Mouse (Mus musculus) embryonic stem cell, embryonic (primary cell): ENCODE results near the gene Dera.

ENCODE experiments used
- CTCF ChIA-PET, 4 experiments: fragments of 300-600 bp in 2 of 4; fragments of 350-600 bp in 2 of 4; sonication (Branson Sonifier 250); formaldehyde crosslinking; loops; one replicate each; lab custom pipeline; 2022; ENCODE audit warnings: inconsistent platforms in 2 of 4; lab: Charles Lee
- POLR2A ChIA-PET, 4 experiments: fragments of 300-600 bp in 2 of 4; fragments of 350-600 bp in 2 of 4; sonication (Branson Sonifier 250); formaldehyde crosslinking; loops; one replicate each; lab custom pipeline; 2022; ENCODE audit warnings: antibody characterized with exemption in 4 of 4, inconsistent platforms in 1 of 4; lab: Charles Lee

Gene Dera

GRCm38 (mm10) chr6:137824046-137825021 is 70.0 kb downstream of the Dera start:
- CTCF ChIA-PET, result interaction anchor here in 1 of 4 experiments (0.6 kb wide), 1 partner anchor 825 kb away, joined by 3 read pairs; no protein-coding TSS in a partner anchor
- POLR2A ChIA-PET, result interaction anchor here in 1 of 4 experiments (0.7 to 1.2 kb wide), 2 partner anchors 21 to 361 kb away, joined by 3 read pairs; no protein-coding TSS in a partner anchor

DNA sequence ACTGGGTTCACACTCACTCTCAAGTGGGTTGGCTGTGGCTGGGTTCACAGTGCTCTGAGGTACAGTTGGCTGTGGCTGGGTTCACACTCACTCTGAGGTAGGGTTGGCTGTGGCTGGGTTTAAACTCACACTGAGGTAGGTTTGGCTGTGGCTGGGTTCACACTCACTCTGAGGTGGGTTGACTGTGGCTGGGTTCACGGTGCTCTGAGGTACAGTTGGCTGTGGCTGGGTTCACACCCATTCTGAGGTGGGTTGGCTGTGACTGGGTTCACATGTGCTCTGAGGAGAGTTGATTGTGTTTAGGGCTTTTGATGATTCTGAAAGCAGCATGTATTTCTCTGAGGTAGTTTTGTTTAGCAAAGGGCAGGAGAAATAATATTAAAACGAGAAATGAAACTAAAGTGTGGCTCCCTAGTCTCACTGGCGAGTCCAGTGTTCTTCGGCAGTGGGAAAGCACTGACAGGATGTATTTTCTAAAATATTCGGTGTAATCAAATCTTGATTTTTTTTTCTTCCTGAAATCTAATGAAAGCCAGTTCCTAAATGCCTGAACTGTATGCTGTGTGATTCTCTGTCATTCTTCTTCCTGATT is 70.8 kb downstream of the Dera start:
- ChIA-PET POLR2A (no interaction called here), CTCF (no interaction called here)

- ChIA-PET CTCF (no interaction called here), POLR2A (no interaction called here)
Measured at GRCm38 (mm10) chr6:137829056-137829776, 74.9 kb downstream of the Dera start.

DNA sequence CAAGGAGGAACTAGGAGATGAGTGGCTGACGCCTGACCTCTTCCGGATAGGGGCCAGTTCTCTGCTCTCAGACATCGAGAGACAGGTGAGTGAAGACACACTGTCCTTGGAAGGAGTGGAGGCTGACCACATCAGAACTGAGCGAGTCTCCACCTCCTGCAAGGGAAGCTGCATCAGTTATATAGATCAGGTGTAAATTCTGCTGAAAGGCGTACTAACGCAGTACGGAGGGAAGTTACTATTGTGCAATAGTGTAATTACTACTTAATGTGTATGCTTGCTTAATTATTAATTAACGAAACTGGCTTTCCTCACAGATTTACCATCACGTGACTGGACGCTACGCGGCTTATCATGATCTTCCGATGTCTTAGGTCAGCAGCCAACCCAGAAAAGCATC is 82.5 kb downstream of the Dera start:
- POLR2A ChIA-PET, result no interaction called here
- CTCF ChIA-PET, result no interaction called here

DNA sequence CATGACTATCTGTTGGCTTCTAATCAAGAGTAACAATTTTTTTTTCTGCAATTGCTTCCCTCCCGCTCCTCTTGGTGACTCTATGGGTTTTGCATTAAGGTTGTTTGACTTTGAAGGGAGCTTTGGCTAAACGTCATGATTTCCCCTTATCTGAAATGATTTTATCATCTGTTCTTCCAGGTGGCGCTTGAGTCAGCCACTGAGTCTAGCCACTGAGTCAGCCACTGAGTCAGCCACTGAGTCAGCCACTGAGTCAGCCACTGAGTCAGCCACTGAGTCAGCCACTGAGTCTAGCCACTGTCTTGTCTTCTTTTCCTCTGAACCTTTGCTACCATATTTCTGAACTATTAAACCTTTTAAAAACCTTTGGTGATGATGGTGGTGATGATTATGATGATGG is 89.0 kb downstream of the Dera start:
- CTCF ChIA-PET, result no interaction called here
- POLR2A ChIA-PET, result interaction anchor here in 1 of 4 experiments (0.6 kb wide), 1 partner anchor 58 kb away, joined by 3 read pairs; no protein-coding TSS in a partner anchor

DNA sequence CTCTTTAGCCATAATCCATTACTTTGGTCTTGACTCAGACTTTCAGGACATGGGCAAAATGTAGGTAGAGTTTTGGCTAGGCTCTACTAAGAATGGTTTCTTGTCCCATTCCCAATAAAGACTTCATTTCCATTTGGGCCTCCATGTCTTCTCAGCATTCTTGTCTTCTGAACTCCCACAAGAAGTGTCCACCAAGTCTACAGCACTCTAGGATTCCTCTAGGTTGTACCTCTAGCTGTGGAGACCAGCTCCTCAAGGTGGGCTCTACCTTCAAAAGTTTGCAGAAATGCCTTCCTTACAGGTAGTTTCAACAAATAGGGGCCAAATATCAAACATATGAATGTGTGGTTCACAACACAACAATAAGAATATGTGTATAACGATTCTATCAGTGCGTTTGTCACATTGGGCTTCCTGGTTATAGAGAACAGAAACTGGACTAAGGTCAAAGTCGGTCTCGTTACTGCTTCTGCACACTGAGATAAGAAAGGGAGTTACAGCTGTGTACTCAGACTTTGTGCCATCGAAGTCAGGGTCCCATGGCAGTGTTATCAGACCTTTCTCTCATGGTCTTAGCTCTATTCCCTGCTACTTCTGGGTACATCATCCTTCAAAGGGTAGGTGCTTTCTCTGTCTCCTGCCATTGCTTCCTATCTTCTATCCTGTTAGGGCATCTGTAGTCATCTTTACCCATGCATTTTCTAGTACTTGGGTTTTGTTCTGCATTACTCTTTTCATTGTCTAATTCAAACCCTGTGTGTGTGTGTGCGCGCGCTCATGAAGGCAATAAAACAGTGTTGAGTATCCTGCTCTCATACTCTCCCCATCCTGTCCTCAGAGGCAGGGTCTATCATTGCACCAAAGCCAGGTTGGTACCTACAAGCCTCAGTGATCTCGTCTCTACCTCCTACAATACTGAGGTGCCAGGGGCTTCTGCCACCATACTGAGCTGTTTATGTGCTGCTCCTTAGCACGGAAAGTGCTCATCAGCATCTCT is 103.2 kb downstream of the Dera start:
- POLR2A ChIA-PET, result no interaction called here
- CTCF ChIA-PET, result no interaction called here

DNA sequence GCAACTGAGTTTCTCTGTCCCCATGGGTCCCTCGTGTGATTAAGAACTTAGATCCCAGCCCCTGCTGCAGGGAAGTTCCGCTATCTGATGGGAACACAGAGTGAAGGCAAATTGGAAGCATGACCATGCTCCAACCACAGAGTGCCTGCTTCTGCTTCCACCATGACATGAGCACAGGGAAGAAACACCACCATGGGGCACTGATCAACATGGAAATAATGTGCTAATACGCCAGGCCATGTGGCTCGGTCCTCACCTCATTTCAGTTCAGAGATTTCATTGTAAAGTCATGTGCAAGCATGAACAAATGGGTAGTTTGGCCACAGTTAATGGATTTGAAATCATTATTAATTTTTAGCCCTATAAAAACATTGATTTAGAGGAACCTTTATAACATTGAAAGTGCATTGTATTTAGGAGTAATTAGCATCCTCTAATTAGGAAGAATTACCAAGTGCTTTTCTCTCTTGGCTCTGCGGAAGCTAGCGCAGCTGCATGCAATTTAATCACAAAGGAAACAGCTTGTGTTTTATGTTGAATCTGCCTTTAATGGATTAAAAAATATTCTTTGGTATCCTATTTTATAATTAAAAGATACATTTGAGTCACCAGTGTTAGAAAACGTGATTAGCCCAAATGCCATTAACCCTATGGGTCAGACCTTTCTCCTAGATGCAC is 115.7 kb downstream of the Dera start:
- POLR2A ChIA-PET, result no interaction called here

DNA sequence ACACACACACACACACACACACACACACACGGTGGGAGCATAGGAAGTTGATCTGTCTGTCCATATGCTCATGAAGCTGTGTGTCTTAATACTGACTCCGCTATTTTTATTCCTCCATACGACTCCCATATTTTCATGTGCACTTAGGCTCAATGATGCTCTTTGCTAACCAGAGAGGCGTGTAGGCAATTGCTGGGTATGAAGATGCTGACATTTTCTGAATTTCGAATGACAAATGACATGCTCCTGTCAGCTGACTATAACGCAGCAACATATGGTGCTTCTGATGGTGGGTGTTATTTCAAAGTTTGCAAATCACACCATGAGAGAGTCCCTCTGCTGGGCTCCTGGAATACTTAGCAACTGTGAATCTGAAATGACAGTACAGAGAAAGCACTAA is 116.3 kb downstream of the Dera start:
- ChIA-PET CTCF (no interaction called here), POLR2A (interaction anchor here in 1 of 4 experiments (0.6 kb wide), 1 partner anchor 180 kb away, joined by 4 read pairs; no protein-coding TSS in a partner anchor)

More for the DNA sequence above, 115.7 kb downstream of the Dera start:
- CTCF ChIA-PET, result no interaction called here

- CTCF ChIA-PET, result interaction anchor here (0.6 to 1.4 kb wide), 8 partner anchors 8 to 1767 kb away, joined by 3 to 5 read pairs (median 3); no protein-coding TSS in a partner anchor
- POLR2A ChIA-PET, result no interaction called here
Measured at GRCm38 (mm10) chr6:137872055-137872735, 117.8 kb downstream of the Dera start.

GRCm38 (mm10) chr6:137874471-137875244 is 120.3 kb downstream of the Dera start:
- ChIA-PET POLR2A (interaction anchor here in 1 of 4 experiments (0.6 kb wide), 1 partner anchor 142 kb away, joined by 3 read pairs; no protein-coding TSS in a partner anchor), CTCF (no interaction called here)

GRCm38 (mm10) chr6:137885644-137886043 is 131.3 kb downstream of the Dera start:
- POLR2A ChIA-PET, result no interaction called here
- CTCF ChIA-PET, result no interaction called here

GRCm38 (mm10) chr6:137886210-137886979 is 132.0 kb downstream of the Dera start:
- POLR2A ChIA-PET, result no interaction called here
- CTCF ChIA-PET, result no interaction called here

GRCm38 (mm10) chr6:137887258-137887657 is 132.9 kb downstream of the Dera start:
- ChIA-PET CTCF (no interaction called here), POLR2A (interaction anchor here in 1 of 4 experiments (0.6 kb wide), 1 partner anchor 207 kb away, joined by 3 read pairs; no protein-coding TSS in a partner anchor)

GRCm38 (mm10) chr6:137897671-137898070 is 143.3 kb downstream of the Dera start:
- ChIA-PET POLR2A (no interaction called here), CTCF (interaction anchor here in 1 of 4 experiments (1.0 kb wide), 1 partner anchor 25 kb away, joined by 3 read pairs; no protein-coding TSS in a partner anchor)

DNA sequence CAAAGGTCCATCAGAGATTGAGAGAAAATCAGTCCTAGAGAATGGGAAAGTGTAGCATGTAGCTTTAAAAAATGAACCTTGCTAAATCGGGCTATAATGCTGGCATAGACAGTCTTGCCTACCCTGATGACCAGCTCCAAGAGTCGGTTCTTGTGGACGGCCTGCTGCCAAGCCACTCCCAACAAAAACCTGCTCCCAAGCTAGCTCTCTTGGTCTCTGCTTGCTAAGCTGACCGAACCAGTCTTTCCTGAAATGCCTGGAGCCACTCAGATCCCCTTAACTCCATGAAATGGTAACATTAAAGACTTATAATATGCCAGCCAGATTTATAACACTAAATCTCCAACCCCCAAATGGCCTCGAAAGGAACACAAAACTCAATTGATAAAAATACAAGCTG is 146.9 kb downstream of the Dera start:
- ChIA-PET CTCF (interaction anchor here in 1 of 4 experiments (0.6 kb wide), 1 partner anchor 29 kb away, joined by 3 read pairs; no protein-coding TSS in a partner anchor), POLR2A (no interaction called here)
